Mouse (Mus musculus) spleen, adult 12 weeks (tissue): ENCODE measurements around the gene Mfap3l.
"Not testable (repeated sequence)": the region's sequence is repeated elsewhere in the genome, so short reads cannot be mapped to it uniquely, and the experiment has no call there.

Experiments
- DNase-seq: peaks from one replicate; pipeline ENCODE4 v3.0.0; 2022; ENCODE audit warnings: low spot score

The Mfap3l gene

DNA sequence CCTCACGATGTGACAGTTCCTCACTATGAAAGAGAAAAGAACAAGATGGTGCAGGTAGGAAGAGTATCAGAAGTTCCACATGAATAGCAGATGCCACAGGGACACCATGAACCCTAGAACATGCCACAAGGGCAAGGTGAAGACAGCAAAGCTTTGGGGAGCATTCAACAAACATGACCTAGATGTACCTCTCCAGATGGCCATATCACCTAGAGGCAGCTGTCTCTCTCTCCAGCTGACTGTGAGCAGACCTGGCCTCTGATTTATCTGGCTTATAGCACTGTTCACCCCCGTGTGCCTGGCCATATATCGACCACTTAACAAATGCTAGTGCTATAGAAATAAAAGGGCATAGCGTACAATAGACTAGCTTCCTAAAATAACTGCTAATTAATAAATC is 17.5 kb downstream of the Mfap3l start:
- DNase-seq = no peak

DNA sequence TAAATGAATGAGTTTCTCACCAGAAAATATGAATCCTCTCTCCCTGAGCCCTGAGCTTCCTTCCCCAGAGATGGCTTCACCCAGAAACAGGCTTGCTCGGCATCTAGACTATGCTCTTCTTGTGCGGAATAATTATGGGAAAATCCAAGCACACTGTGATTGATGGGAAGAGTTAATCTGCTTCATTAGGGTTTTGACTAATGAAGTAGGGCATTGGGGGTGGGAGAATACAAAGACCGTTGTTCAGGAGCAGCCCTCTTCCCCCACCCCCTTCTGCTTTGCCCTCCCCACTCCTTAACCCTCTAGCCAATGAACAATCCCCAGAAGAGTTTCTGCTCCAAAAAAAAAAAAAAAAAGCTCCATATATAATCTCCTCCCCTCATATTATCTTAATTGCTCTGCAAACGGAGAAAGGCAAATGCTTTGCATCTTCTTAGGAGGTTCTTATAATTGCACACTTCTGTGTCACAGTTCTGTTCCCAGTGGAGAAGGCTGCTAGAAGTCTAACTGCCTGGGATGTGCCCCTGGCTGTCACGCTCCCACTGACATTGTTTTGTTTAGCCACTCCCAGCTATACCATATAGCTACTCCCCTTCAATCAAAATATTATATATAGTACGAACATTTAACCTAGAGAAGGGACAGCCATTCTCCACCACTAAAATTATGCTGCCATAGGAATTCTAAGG is 24.9 kb downstream of the Mfap3l start:
- DNase-seq = no peak

DNA sequence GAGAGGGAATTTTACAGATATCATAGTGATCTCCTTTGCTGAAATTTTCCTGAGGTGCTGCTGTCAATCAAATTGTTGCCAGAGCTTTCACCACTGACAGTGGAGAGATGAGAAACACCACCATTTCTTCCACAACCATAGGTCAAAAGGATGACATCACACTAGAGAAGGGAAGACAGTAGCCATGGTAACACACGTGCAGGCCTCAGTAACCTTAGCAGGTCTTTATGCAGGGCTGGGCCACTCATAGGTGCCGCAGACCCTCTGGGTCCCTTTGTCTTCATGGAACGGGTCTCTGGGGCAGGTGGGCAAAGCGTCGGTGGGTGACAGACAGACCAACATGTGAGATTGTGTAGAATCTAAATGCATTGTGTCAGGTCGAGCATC is 25.5 kb downstream of the Mfap3l start:
- no peak for DNase-seq

GRCm38 (mm10) chr8:60658686-60659085 is 26.1 kb downstream of the Mfap3l start:
- DNase-seq = not testable (repeated sequence)

DNA sequence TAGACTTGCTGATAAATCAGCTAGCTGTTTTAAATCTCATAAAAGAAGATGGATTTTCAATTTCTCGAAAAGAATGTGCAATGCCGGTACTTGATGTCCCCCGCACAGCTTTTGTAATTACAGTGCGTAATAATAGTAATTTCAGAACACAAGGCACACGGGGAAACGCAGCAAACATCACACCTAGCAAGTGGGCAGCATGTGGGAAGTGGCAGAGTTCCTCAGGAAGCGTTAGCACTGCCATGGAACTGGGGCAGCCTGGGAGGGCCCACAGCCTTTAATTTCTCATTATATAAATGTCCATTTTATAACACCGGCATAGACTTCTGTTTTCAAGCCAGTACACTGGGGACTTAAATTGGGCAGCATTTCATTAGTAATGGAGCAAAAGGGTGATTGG is 27.1 kb downstream of the Mfap3l start:
- no peak for DNase-seq

- no peak for DNase-seq
These were observed 28.6 kb downstream of the Mfap3l start for GRCm38 (mm10) chr8:60661191-60661590.

DNA sequence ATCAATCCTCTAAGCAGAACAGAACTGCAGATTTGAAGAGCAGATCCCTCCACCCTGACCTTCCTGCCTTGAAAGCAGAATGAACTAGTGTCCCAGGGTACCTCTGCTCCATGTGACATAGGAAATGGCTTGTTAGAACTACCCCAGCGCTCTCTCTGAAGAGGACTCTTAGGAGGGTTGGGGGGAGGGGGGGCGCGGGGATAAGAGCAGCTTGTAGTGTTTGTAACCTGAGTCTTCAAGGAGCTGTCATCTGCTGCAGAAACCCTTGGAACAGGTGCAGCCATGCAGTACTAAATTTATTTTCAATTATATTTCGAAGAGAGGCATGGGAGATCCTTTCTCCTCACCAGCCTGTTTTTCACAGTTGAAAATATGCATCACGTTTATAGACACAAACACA is 30.9 kb downstream of the Mfap3l start:
- no peak for DNase-seq

GRCm38 (mm10) chr8:60665821-60666220 is 33.2 kb downstream of the Mfap3l start:
- no peak for DNase-seq

DNA sequence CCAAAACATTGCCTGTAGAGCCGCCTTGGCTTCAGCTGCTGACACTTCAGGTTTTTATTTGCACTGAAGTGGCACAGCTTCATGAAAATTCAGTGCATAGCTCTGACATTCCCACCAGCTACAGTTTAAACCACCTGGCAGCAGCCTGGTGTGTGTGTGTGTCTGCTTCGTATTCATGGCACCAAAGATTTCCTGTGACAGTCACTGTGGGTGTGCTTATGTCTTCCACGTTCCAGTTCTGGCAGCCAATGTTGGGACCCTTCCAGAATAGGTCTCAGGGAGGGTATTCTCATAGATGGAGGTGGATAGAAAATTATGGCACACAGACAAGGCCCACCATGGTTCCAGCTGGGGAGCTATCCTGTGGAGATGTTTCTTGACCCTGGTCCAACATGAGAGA is 34.2 kb downstream of the Mfap3l start:
- DNase-seq = no peak

GRCm38 (mm10) chr8:60678590-60678989 is 46.0 kb downstream of the Mfap3l start:
- no peak for DNase-seq

GRCm38 (mm10) chr8:60681811-60682210 is 49.2 kb downstream of the Mfap3l start:
- DNase-seq = no peak

DNA sequence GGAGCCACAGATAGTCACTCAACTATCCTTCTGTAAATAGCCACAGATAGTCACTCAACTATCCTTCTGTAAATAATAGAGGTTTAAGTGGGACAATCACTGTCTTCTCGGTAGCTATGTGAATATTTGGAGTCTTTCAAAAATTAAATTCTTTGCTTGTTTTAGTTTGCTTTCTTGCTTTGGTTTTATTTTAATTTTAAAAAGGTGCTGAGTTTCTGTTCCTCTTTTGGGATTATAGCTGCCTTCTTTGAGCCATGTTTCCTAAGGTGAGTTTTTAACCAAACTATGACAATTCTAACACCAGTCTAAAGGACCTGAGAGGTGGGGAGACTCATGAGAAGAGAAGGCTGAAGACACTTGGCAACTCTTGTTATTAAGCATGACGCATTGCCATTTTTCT is 49.7 kb downstream of the Mfap3l start:
- DNase-seq = no peak

DNA sequence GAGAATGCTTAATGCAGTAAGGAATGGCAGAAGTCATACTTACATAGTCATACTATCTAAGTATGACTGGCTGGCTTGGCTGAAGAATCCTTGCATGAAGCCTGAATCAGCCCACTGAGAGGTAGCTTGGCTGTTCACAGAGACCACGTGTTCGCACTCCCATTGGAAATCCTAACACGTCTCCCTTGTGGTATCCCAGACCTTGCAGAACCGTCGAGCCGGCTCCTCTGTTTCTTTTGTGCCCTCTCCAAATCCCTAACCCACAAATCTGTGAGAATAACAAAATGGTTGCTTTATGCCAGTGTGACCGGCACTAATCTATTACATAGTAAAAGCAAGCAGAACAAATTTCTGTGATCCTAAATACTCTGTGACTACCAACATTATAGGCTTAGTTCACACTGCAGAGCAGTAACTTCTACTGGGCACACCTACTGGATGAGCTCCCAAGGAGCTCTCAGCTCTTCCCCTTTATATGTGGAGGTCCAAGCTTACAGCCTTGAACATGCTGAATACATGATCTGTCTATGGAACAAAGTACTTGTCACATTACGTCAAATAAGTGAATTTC is 79.0 kb downstream of the Mfap3l start:
- no peak for DNase-seq

GRCm38 (mm10) chr8:60714724-60715123 is 82.1 kb downstream of the Mfap3l start:
- no peak for DNase-seq

- no peak for DNase-seq
These were observed 86.1 kb downstream of the Mfap3l start for GRCm38 (mm10) chr8:60718692-60719091.
